Mouse (Mus musculus) kidney, postnatal 0 days (tissue): ENCODE measurements around the gene Dgki. TPM values are rescaled to one million over a fixed set of nuclear protein-coding genes. Genes with fewer than 3 reads are reported as not detected.
A peak's percentile ranks its signal among the peaks of the same experiment; 100 is the strongest.

Experiments
- ATAC-seq: fragments of 200-750 bp; cut with Nextera tagmentation; replicated peaks from 2 replicates; pipeline ENCODE4 v1.8.0; 2017; ENCODE audit warnings: low read depth, moderate number of reproducible peaks, moderate TSS enrichment, moderate library complexity; ENCODE audit not compliant: low FRiP score
- DNase-seq: peaks from one replicate; pipeline ENCODE4 v3.0.0-alpha.2; 2016; ENCODE audit warnings: low spot score
- H3K27ac ChIP-seq: fragments of 300-500 bp; sonication (generic); 2 replicates; pipeline ENCODE4 v1.5.1; 2014; ENCODE audit warnings: mild to moderate bottlenecking
- H3K27me3 ChIP-seq: fragments of 300-500 bp; sonication (generic); 2 replicates; pipeline ENCODE4 v1.6.1; 2014; ENCODE audit warnings: low read length, mixed read lengths; ENCODE audit not compliant: insufficient read depth
- H3K36me3 ChIP-seq: fragments of 300-500 bp; sonication (generic); 2 replicates; pipeline ENCODE4 v1.6.1; 2014; ENCODE audit warnings: low read length, mixed read lengths; ENCODE audit not compliant: insufficient read depth
- H3K4me1 ChIP-seq: fragments of 300-500 bp; sonication (generic); replicated peaks from 2 replicates; pipeline ENCODE4 v1.6.1; 2014; ENCODE audit warnings: antibody characterized with exemption, low read length, mixed read lengths; ENCODE audit not compliant: insufficient read depth
- H3K4me2 ChIP-seq: fragments of 300-500 bp; sonication (generic); 2 replicates; pipeline ENCODE4 v1.6.1; 2014; ENCODE audit warnings: mild to moderate bottlenecking, low read length, moderate library complexity, mixed read lengths
- H3K4me3 ChIP-seq: fragments of 300-500 bp; sonication (generic); replicated peaks from 2 replicates; pipeline ENCODE4 v1.5.1; 2014; ENCODE audit warnings: low read depth, low read length
- H3K9ac ChIP-seq: fragments of 300-500 bp; sonication (generic); 2 replicates; pipeline ENCODE4 v1.6.1; 2014; ENCODE audit warnings: low read depth, low read length
- H3K9me3 ChIP-seq: fragments of 300-500 bp; sonication (generic); replicated peaks from 2 replicates; pipeline ENCODE4 v1.6.1; 2016; ENCODE audit warnings: low read length, inconsistent platforms, mixed read lengths
- CTCF ChIP-seq: IDR thresholded peaks from 2 replicates; pipeline ENCODE4 v1.5.1; 2016; ENCODE audit warnings: antibody characterized with exemption, low read depth, mild to moderate bottlenecking, moderate library complexity
- WGBS: fragments of 180-500 bp; shearing (Covaris S2); extraction: QIAGEN DNeasy Blood & Tissue Kit; methylation state at CpG from one replicate; pipeline ENCODE4 v1.1.7; 2014; 5-methylcytosine and 5-hydroxymethylcytosine counted together
- polyA plus RNA-seq: library from polyadenylated mRNA; unstranded; fragments of >200 nt; fragmentation: Nextera tagmentation; extraction: Ambion mirVana; gene quantifications from 2 replicates; pipeline ENCODE4 v1.2.1, GENCODE M21; 2015

The Dgki gene
- polyA plus RNA-seq, 1 experiment from 2014 or later, result 0.76 TPM

DNA sequence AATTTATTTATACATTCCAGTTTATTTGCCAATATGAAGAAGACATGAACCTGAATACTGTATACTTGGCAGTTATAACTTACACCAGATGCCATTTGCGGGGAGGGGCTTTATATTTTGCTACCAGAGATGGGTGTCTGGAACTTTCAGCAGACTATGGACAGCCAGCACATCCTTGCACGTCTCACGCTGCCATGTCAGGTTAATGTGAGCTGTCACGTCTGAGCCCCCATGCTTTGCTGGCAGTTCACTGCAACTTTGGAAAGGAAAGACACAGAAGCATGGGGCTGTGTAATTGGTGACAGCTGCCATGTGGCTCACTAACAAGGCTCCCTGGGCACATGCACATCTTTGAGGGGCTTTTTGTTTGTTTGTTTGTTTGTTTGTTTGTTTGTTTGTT, 368.5 kb downstream of the Dgki start:
- no peak for ATAC-seq
- WGBS, result 62% methylated on average over 4 of the region's 4 CpGs
- no peak for DNase-seq

GRCm38 (mm10) chr6:36929781-36930180, 370.2 kb downstream of the Dgki start:
- Histone ChIP-seq H3K4me3 (no peak overlapping the region), H3K9me3 (no peaks in the 10 kb centered on the region), H3K27ac (no peak overlapping the region), H3K9ac (no peak overlapping the region), H3K27me3 (no peaks in the 10 kb centered on the region), H3K4me1 (no peaks in the 10 kb centered on the region), H3K36me3 (no peaks in the 10 kb centered on the region), H3K4me2 (no peak overlapping the region)
- DNase-seq (no peak), ATAC-seq (no peak)
- TF ChIP-seq CTCF, result no peak
- 63% methylated on average over 2 of the region's 2 CpGs for WGBS

More for the DNA sequence above, 368.5 kb downstream of the Dgki start:
- H3K27me3 ChIP-seq, result no peaks in the 10 kb centered on the region
- no peaks in the 10 kb centered on the region for H3K9me3 ChIP-seq
- no peak overlapping the region for H3K4me2 ChIP-seq
- no peak overlapping the region for H3K27ac ChIP-seq
- H3K36me3 ChIP-seq, result no peaks in the 10 kb centered on the region
- H3K4me3 ChIP-seq, result no peak overlapping the region
- TF ChIP-seq CTCF, result no peak
- H3K9ac ChIP-seq, result no peak overlapping the region
- no peaks in the 10 kb centered on the region for H3K4me1 ChIP-seq

GRCm38 (mm10) chr6:36926455-36926854, 373.5 kb downstream of the Dgki start:
- Histone ChIP-seq H3K27ac (no peak overlapping the region), H3K36me3 (no peaks in the 10 kb centered on the region), H3K4me3 (no peak overlapping the region), H3K27me3 (no peaks in the 10 kb centered on the region), H3K9ac (no peak overlapping the region), H3K4me1 (no peaks in the 10 kb centered on the region), H3K9me3 (no peaks in the 10 kb centered on the region), H3K4me2 (no peak overlapping the region)
- TF ChIP-seq CTCF, result no peak
- 39% methylated on average over 4 of the region's 4 CpGs for WGBS
- peak; percentile 61 for DNase-seq
- ATAC-seq, result no peak

DNA sequence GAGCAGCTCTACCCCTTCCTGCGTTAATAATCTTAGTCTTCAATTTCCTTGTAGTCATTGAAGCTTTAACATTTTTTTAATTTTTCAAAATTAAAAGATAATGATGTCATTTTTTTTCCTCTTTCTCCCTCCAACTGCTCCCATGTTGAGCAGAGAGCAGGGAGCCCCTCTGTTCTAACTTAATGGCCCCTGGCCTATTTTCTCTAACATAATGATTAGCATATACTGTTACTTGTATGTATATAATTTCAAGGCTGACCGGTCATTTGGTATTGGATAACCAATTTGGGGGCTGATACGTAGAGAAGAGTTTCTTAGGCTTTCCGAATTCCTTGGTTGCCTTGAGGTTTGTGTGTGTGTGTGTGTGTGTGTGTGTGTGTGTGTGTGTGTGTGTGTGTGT, 378.0 kb downstream of the Dgki start:
- Histone ChIP-seq H3K4me3 (no peak overlapping the region), H3K27me3 (no peaks in the 10 kb centered on the region), H3K27ac (no peak overlapping the region), H3K4me2 (no peak overlapping the region), H3K9me3 (no peaks in the 10 kb centered on the region), H3K36me3 (no peaks in the 10 kb centered on the region), H3K9ac (no peak overlapping the region), H3K4me1 (no peaks in the 10 kb centered on the region)
- DNase-seq (no peak), ATAC-seq (no peak)
- 59% methylated on average over 4 of the region's 4 CpGs for WGBS
- no peak for TF ChIP-seq CTCF

DNA sequence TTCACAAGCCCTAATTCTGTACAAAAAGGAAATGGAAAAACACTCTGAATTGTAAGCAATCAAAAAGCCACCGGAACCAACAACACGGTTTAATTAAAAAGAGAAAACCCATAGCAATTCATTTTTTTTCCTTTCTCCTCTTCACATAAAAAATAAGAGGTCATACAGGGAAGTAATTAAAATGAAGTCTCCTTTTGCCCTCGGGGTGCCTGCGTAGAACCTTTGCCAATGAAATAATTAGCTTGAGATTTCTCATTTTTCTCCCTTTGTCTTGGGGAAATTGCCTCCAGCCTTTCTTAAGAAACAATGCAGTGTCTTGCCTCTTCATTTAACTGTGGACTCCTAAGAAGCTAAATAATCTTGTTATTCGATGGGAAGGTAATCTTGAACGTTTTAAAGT, 388.4 kb downstream of the Dgki start:
- no peaks in the 10 kb centered on the region for H3K27me3 ChIP-seq
- H3K9ac ChIP-seq, result no peak overlapping the region
- H3K9me3 ChIP-seq, result no peaks in the 10 kb centered on the region
- ATAC-seq (no peak), DNase-seq (no peak)
- no peak overlapping the region for H3K4me2 ChIP-seq
- no peak for TF ChIP-seq CTCF
- no peaks in the 10 kb centered on the region for H3K36me3 ChIP-seq
- no peaks in the 10 kb centered on the region for H3K4me1 ChIP-seq
- WGBS, result 66% methylated on average over 6 of the region's 6 CpGs
- H3K27ac ChIP-seq, result no peak overlapping the region
- H3K4me3 ChIP-seq, result no peak overlapping the region

DNA sequence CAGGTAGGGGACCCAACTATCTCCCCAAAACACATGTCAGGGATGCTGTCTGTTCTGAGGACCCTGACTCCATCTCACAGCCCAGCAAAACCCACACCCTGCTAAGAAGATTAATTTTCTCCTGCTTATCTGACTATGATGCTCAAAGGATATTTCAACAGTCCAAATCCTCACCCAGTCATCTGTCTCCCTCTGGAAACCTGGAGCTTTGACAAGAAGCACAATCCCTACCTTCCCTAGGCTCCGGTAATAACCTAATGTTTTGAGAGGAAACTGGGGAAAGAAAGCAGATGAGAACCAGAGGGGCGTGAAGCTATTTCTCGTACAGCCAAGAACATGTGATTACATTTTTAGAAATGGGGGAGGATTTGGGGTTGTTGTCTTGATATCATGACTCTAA, 392.8 kb downstream of the Dgki start:
- Histone ChIP-seq H3K4me3 (no peak overlapping the region), H3K36me3 (no peaks in the 10 kb centered on the region), H3K9me3 (no peaks in the 10 kb centered on the region), H3K4me2 (no peak overlapping the region), H3K9ac (no peak overlapping the region), H3K4me1 (no peaks in the 10 kb centered on the region), H3K27me3 (no peaks in the 10 kb centered on the region), H3K27ac (no peak overlapping the region)
- TF ChIP-seq CTCF, result no peak
- no peak for DNase-seq
- no peak for ATAC-seq
- WGBS, result 50% methylated on average over 3 of the region's 3 CpGs

- no peak overlapping the region for H3K27ac ChIP-seq
- no peak overlapping the region for H3K4me2 ChIP-seq
- ATAC-seq, result no peak
- H3K9me3 ChIP-seq, result no peaks in the 10 kb centered on the region
- 82% methylated on average over 3 of the region's 3 CpGs for WGBS
- H3K36me3 ChIP-seq, result no peaks in the 10 kb centered on the region
- H3K27me3 ChIP-seq, result no peaks in the 10 kb centered on the region
- H3K9ac ChIP-seq, result no peak overlapping the region
- no peak overlapping the region for H3K4me3 ChIP-seq
- no peaks in the 10 kb centered on the region for H3K4me1 ChIP-seq
- TF ChIP-seq CTCF, result no peak
- no peak for DNase-seq
Observed at GRCm38 (mm10) chr6:36905965-36906364, 394.0 kb downstream of the Dgki start.
